Mouse (Mus musculus) G1E (cell line): Measurements from ENCODE around the gene Pik3r2. TPM values are rescaled to one million over a fixed set of nuclear protein-coding genes. Genes with fewer than 3 reads are reported as not detected.

Experiments
- ATAC-seq: 2 replicates; pipeline ENCODE4 v1.8.0; 2016; ENCODE audit warnings: mild to moderate bottlenecking; ENCODE audit not compliant: insufficient number of reproducible peaks, poor library complexity, low FRiP score, severe bottlenecking; ENCODE audit errors: extremely low read depth
- DNase-seq: peaks from one replicate; pipeline ENCODE4 v3.0.0; 2012; ENCODE audit warnings: low spot score
- H3K27me3 ChIP-seq: 2 replicates; pipeline ENCODE4 v1.6.1; 2012; ENCODE audit warnings: mild to moderate bottlenecking, low read length, inconsistent platforms; ENCODE audit not compliant: insufficient read depth
- H3K36me3 ChIP-seq: replicated peaks from 2 replicates; pipeline ENCODE3; 2012; ENCODE audit warnings: mild to moderate bottlenecking, inconsistent platforms
- H3K4me1 ChIP-seq: 2 replicates; pipeline ENCODE4 v1.6.1; 2012; ENCODE audit warnings: low read depth, low read length, inconsistent platforms, mixed read lengths; ENCODE audit not compliant: insufficient read depth
- H3K4me3 ChIP-seq: 2 replicates; pipeline ENCODE4 v1.5.1; 2012; ENCODE audit warnings: low read depth, mild to moderate bottlenecking, inconsistent platforms, low read length, moderate library complexity, mixed read lengths
- H3K9me3 ChIP-seq: replicated peaks from 2 replicates; pipeline ENCODE4 v1.6.1; 2012; ENCODE audit warnings: inconsistent platforms
- CTCF ChIP-seq: IDR thresholded peaks from 2 replicates; pipeline ENCODE4 v1.5.1; 2012; ENCODE audit warnings: low read depth, low read length, inconsistent platforms, mixed read lengths
- GATA1 ChIP-seq: IDR thresholded peaks from 2 replicates; pipeline ENCODE4 v1.6.1; 2012; ENCODE audit warnings: borderline replicate concordance, low read length, inconsistent platforms, mixed read lengths
- GATA2 ChIP-seq: IDR thresholded peaks from 2 replicates; pipeline ENCODE4 v1.6.1; 2012; ENCODE audit warnings: low read depth, low read length, inconsistent platforms, borderline replicate concordance
- POLR2AphosphoS5 ChIP-seq: IDR thresholded peaks from 2 replicates; pipeline ENCODE4 v1.6.1; 2012; ENCODE audit warnings: low read depth, low read length, inconsistent platforms; ENCODE audit not compliant: insufficient replicate concordance
- TAL1 ChIP-seq: conservative IDR thresholded peaks from 2 replicates; pipeline ENCODE4 v1.6.1; 2012; ENCODE audit warnings: low read depth, low read length, inconsistent platforms, mixed read lengths
- polyA plus RNA-seq: library from polyadenylated mRNA; stranded (reverse); fragments of >175 nt; gene quantifications from 2 replicates; pipeline ENCODE4 v1.2.3, GENCODE M21; 2012
- total RNA-seq, 2 experiments: library from RNA; stranded (forward) in 1 of 2; stranded (reverse) in 1 of 2; fragments of 200-1000 nt in 1 of 2; fragments of >200 nt in 1 of 2; fragmentation: Nextera tagmentation in 1 of 2; gene quantifications; 2 replicates each; pipeline ENCODE4 v1.2.3; 2014 to 2017

Pik3r2 gene
- total and polyA plus RNA-seq, 3 experiments, result 7.1 to 55.0 (median 13.3) TPM

DNA sequence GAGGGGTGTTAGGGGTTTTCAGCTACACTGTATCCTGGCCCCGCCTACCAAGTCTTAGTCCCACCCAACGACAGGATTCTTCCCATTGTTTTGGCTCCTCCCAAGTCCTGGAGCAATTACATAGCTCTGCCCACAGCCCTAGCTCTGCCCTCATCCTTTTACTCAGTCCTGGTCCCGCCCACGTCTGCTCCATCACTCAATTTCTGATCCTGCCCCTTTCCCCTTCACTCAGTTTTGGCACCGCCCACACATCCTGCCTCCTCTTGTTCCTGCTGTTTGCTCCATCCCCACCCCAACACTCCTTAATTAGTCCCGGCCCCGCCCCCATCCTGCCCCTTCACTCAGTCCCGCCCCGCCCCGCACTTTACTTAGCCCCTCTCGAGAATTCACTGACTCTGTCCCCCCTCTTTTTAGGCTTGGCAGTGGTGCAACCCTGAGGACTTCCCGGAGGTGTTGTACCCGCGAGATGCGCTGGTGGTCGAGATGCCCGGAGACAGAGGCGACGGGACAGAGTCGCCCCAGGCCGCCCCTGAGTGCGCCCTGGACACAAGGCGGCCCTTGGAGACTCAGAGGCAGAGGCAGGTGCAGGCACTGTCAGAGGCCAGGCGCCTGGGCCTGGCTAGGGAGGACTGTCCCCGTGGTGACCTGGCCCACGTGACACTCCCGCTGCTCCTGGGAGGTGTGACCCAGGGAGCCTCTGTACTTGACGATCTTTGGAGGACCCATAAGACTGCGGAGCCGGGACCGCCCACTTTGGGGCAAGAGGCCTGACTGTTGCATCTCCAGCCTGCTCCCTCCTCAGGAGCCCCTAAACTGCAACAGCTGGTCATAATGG is 43.8 kb upstream of the Pik3r2 start:
- Histone ChIP-seq H3K9me3 (no peaks in the 10 kb centered on the region; the same call in 1 of the 2 replicates), H3K36me3 (peaks cover 29% of the 10 kb centered on the region), H3K4me1 (peaks cover 48% of the 10 kb centered on the region), H3K27me3 (peaks cover 18% of the 10 kb centered on the region), H3K4me3 (no peak overlapping the region; the same call in 1 of the 2 replicates)
- ATAC-seq (no peak), DNase-seq (no peak)
- TF ChIP-seq GATA1 (no peak), TAL1 (no peak), CTCF (no peak), POLR2AphosphoS5 (no peak), GATA2 (no peak)

DNA sequence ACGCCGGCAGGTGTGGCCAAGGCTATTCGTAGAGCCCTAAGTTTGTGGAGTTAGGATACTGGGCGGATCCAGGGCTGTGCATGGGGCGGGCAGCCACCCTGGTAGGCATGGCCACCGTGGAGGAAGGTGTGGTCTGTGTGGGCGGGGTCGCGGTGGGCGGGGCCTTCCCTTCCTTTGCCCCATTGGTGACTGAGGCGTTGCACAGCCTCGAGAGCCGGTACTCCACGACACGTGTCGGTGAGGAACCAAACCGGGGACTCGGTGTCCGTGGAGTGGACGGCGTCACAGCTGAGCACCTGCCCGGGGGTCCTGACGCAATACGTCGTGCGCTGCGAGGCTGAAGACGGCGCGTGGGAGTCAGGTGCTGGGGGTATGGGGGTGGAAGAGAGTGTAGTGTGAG is 40.2 kb upstream of the Pik3r2 start:
- peak; percentile 59 for ATAC-seq
- Histone ChIP-seq H3K36me3 (peaks cover 42% of the 10 kb centered on the region), H3K9me3 (no peaks in the 10 kb centered on the region; the same call in 1 of the 2 replicates), H3K4me1 (peaks cover 67% of the 10 kb centered on the region), H3K4me3 (peak overlapping the region; percentile 72), H3K27me3 (peaks cover 22% of the 10 kb centered on the region)
- peak; percentile 69 for DNase-seq
- TF ChIP-seq TAL1 (no peak), CTCF (no peak), GATA1 (no peak), GATA2 (no peak)

DNA sequence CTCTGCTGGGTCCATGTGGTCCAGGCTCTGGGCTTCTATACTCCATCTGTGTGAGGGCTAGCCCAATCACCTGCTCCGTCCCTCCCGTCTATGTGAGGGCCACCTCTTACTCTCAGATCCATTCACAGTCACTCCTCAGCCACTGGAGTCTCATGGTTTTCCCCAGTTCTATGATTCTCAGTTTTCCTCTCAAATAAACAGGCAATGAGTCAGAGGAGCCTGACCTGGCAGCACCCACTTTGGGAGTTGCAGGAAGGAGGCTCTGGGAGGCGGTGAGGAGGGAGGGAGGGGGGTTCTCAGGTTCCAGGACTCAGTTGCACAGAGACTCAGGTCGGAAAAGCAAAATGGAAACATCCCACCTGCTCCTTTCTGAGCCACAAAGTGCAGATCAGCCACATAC is 36.4 kb upstream of the Pik3r2 start:
- Histone ChIP-seq H3K9me3 (no peaks in the 10 kb centered on the region), H3K27me3 (peaks cover 31% of the 10 kb centered on the region), H3K36me3 (peaks cover 13% of the 10 kb centered on the region), H3K4me1 (peaks cover 82% of the 10 kb centered on the region), H3K4me3 (no peak overlapping the region)
- DNase-seq (no peak), ATAC-seq (no peak)
- TF ChIP-seq TAL1, result no peak
- TF ChIP-seq POLR2AphosphoS5, result no peak
- no peak for TF ChIP-seq CTCF
- no peak for TF ChIP-seq GATA1
- no peak for TF ChIP-seq GATA2

DNA sequence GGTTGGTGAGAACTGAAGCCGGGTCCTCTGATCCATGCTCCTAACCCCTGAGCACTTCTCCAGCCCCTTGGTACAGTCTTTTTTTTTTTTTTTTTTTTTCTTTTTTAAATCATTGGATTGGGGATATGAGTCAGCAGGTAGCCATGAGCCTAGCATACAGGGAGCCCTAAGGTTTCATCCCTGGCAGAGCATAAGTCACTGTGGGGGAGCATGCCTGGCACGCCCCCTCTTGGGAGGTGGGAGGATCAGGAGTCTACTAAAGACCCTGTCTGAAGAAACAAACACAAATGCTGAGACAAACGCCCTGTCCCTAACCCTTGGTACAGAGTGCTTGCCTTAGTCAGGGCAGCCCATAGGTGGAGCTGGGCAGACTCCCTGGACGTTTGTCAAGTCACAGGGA is 35.5 kb upstream of the Pik3r2 start:
- ATAC-seq, result no peak
- peaks cover 13% of the 10 kb centered on the region for H3K36me3 ChIP-seq

DNA sequence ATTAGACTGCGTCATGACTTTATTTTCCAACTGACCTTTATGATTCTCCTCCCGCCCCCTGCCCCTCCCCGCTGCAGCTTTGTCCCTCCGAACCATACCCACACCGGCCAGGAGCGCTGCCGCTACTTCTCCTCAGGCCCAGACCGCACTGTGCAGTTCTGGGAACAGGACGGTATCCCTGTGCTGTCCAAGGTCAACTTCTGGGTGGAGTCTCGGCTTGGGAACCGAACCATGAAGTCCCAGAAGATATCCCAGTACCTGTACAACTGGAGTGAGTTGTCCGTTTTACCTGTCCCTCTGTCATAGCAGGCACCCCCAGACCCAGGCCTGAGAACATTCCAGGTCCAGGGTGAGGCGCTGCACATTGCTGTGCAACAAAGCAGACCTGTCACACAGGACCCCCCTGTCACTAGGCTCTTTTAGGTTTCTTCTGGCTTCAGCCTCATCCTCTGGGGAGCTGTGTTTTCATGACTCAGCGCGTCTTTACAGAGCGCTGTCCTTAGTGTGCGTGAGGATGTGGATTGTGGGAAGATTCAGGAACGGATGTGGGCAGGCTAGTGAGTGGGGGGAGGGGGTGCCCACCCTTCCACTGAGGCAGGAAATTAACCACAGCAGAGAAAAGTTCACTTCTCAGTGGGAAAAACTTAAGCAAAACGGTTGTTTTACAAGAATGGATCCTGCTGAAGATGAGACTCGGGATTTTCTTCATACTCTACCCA is 34.6 kb upstream of the Pik3r2 start:
- H3K36me3 ChIP-seq, result peaks cover 13% of the 10 kb centered on the region
- peaks cover 31% of the 10 kb centered on the region for H3K27me3 ChIP-seq
- no peaks in the 10 kb centered on the region for H3K9me3 ChIP-seq
- no peak for TF ChIP-seq TAL1
- TF ChIP-seq GATA1, result no peak
- no peak for TF ChIP-seq GATA2
- TF ChIP-seq POLR2AphosphoS5, result no peak
- no peak for TF ChIP-seq CTCF
- ATAC-seq (0 out of 2 replicates have a peak, but pooled peaks have one; percentile 50), DNase-seq (peak; percentile 41)
- H3K4me3 ChIP-seq, result no peak overlapping the region; the same call in 1 of the 2 replicates
- H3K4me1 ChIP-seq, result peaks cover 84% of the 10 kb centered on the region

More for the DNA sequence above, 35.5 kb upstream of the Pik3r2 start:
- Histone ChIP-seq H3K27me3 (peaks cover 31% of the 10 kb centered on the region), H3K9me3 (no peaks in the 10 kb centered on the region), H3K4me1 (peaks cover 84% of the 10 kb centered on the region), H3K4me3 (no peak overlapping the region)
- no peak for DNase-seq
- TF ChIP-seq POLR2AphosphoS5, result no peak
- no peak for TF ChIP-seq GATA1
- TF ChIP-seq TAL1, result no peak
- TF ChIP-seq CTCF, result no peak
- TF ChIP-seq GATA2, result no peak

DNA sequence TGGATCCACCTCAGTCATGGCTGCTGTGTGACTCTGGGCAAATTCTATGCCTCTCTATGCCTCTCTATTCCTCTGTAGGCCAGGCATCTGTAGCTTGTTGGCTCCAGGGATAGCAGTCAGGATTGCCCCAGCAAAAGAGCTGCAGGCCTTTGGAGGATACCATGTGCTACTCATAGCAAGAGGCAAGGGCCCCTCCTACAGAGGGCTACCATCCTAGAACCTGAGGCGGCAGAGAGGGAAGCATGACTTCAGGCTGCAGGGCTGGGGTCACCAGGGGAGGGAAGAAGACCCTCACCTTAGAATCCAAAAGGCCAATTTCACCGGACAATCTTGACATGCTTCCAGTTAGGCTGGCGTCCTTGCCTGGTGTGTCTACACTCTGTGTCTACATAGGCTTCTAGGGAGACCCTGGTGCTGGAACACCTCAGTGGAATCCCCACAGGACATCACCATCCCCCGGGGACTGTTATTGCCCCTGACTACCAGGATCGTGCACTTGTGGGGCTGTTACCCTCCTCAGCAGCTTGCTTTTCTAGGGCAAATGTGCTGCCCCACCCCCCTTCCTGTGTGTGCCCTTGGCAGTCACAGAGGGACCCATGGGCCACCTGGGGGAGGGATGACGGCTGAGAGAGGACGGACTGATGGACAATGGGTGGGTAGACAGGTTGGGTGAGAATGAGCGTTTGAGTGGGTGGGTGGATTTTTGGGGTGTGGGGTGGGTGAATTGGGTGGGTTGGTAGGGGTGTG is 32.6 kb upstream of the Pik3r2 start:
- peaks cover 24% of the 10 kb centered on the region for H3K27me3 ChIP-seq
- no peak for DNase-seq

More for the DNA sequence above, 32.6 kb upstream of the Pik3r2 start:
- TF ChIP-seq POLR2AphosphoS5 (no peak), GATA1 (no peak), GATA2 (no peak), CTCF (no peak), TAL1 (no peak)
- peaks cover 6% of the 10 kb centered on the region for H3K36me3 ChIP-seq
- ATAC-seq, result no peak
- H3K4me1 ChIP-seq, result peaks cover 89% of the 10 kb centered on the region
- no peaks in the 10 kb centered on the region for H3K9me3 ChIP-seq
- no peak overlapping the region for H3K4me3 ChIP-seq
